Mouse (Mus musculus) thymus, adult 2 months (tissue): ENCODE data around the gene Olfr628.
"Not testable (repeated sequence)": the region's sequence is repeated elsewhere in the genome, so short reads cannot be mapped to it uniquely, and the experiment has no call there.

Source experiments
- CTCF ChIP-seq: fragments of 200-500 bp; IDR thresholded peaks from 2 replicates; pipeline ENCODE4 v1.5.1; 2012; ENCODE audit warnings: mild to moderate bottlenecking, control low read depth, low read length, moderate library complexity, borderline replicate concordance; ENCODE audit not compliant: control insufficient read depth, poor library complexity, insufficient read depth; ENCODE audit errors: extremely low read depth
- POLR2A ChIP-seq: fragments of 200-500 bp; IDR thresholded peaks from 2 replicates; pipeline ENCODE4 v1.6.1; 2012; ENCODE audit warnings: mild to moderate bottlenecking, low read length, control low read depth, moderate library complexity; ENCODE audit not compliant: control insufficient read depth, poor library complexity, insufficient read depth; ENCODE audit errors: extremely low read depth

DNA sequence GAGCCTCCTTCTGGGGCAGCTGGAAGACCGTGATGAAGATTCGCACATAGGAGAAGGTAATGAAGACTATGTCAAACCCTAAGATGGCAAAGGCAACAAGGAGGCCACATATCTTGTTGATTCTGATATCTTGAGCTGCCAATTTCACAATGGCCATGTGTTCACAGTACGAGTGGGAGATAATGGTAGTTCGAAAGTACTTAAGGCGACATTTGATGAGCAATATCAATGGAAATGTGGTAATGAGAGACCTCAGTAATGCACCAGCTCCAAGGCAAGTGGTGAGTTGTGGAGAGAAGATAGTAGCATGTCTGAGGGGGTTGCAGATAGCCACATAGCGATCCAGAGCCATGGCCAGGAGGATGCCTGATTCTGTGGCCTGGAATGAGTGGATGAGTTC is 37.5 kb downstream of the Olfr628 start:
- not testable (repeated sequence) for TF ChIP-seq CTCF, POLR2A
